Mouse (Mus musculus) cerebellum, postnatal 10 days (tissue): ENCODE measurements around the gene Brd3.
"Not testable (repeated sequence)": the region's sequence is repeated elsewhere in the genome, so short reads cannot be mapped to it uniquely, and the experiment has no call there.

ENCODE experiments used
- DNase-seq, 2 experiments: peaks; one replicate each; pipeline ENCODE4 v3.0.0; 2021; ENCODE audit warnings: mixed read lengths in 2 of 2

Brd3 gene

GRCm38 (mm10) chr2:27506658-27507057 is 804 bp downstream of the Brd3 start:
- not testable (repeated sequence) for DNase-seq

DNA sequence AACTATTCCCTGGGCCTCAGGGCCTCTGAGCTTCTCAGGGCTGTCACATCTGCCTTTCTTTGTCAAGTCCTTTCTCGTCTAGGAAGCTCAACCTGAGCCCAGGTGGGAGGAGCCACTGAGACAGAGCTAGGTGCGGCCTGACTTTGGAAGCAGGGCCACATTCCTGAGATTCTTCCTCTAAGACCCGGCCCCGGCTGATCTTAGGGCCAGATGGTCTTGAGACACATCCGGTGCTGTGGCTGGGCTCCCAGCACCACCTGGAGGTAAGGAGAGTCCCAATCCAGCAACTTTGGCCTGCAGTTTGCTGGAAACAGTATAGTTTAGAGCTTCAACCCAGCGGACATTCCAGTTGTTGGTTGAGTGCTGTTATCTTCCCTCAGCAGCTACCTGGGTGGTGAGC is 1.9 kb downstream of the Brd3 start:
- no peak for DNase-seq

DNA sequence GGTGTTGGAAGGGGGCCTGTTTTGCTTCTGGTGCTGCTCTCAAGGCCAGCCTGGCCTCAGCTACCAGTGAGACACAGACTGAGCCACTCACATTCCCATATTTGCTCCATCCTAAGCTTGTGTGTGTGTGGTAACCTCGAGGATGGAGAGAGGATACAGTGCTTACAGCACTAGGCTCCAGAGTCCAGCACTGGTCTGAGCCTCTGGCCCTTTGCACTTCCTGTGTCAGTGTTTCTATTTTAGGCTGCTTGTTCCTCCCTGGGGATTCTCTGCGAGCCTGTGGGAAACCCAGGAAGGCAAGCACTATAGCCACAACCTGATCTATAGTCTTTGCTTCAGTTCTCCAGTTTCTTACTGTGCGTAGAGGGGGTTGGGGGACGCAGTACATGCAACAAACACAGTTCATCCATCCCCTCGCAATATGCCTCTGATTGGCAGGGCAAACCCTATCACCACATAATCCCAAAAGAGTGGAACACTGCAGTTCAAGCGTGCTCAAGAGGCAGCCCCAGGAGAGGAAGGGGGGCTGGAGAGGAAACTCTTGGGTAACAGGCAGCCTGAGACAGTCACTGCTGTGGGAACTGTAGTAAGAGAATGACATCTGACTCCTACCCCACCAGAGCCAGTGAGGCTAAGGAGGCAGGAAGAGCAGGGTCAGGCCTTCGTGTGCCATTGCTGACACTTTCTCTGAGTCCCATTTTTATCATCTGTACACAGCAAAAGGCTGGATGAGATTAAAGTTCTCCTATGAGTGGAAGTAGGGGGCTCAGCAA is 3.2 kb downstream of the Brd3 start:
- no peak for DNase-seq

DNA sequence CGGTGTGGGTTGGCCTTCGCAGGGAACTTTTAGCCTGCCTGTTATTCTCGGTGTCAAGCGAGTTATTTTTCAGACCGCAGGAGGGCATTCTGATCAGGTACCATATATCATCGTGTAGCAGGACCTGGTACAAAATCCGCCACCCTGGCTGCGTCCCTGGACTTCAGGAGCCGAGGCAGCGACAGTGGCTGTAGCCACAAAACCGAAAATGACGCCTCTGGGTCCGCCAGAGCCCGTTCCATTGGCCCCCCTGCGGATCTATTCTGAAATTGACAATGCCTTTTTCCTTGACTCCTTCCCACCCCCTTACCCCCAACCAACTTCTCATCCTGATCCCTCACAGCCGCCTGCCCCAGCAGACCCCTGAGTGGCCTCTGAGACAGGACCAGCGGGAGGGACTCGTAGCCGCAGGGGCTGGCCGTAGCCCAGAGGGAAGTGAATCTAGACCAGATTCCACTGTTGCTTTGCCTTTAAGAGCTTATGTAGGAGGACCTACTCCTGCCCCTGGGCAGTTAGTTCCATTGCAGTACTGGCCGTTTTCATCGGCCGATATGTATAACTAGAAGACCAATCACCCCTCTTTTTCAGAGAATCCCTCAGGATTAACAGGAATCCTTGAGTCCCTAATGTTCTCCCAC is 11.0 kb downstream of the Brd3 start:
- no peak for DNase-seq

DNA sequence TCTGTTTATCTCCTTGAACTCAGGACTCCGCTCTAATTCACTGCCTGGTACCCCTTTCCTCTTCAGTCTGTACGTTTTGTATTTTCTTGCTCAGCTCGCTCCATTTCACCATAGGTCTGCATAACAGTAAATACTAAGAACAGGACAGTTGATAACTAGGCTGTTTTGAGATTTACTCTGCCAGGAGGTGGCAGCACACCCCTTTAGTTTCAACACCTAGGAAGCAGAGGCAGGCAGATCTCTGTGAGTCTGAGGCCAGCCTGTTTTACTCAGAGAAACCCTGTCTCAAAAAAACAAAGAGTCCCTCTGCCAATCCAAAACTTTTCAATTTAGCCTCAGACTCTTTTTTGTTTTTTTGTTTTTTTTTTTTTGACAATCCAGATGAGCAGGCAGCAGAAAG is 13.5 kb downstream of the Brd3 start:
- DNase-seq = no peak

GRCm38 (mm10) chr2:27490939-27491338 is 16.5 kb downstream of the Brd3 start:
- no peak for DNase-seq

DNA sequence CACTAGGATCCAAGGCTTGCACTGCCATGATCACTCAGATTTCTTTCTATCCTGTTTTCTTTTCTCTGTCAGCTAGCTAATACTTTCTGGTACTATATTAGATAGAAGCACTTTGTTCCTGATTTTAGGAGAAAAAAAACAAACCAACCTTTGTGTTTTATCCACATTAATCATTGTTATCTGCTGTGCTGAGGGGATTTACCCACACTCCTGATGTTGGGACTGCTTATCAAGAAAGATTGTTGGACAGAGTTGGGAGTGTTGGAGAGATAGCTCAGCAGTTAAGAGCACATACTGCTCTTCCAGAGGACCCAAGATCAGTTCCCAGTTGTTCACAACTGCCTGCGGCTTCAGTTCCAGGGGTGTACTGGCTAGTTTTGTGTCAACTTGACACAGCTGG is 19.1 kb downstream of the Brd3 start:
- DNase-seq = no peak

GRCm38 (mm10) chr2:27487336-27488049 is 20.0 kb downstream of the Brd3 start:
- no peak for DNase-seq

- DNase-seq = no peak
Measured at GRCm38 (mm10) chr2:27486725-27487124, 20.7 kb downstream of the Brd3 start.

- no peak for DNase-seq
Measured at GRCm38 (mm10) chr2:27482265-27482861, 25.1 kb downstream of the Brd3 start.

DNA sequence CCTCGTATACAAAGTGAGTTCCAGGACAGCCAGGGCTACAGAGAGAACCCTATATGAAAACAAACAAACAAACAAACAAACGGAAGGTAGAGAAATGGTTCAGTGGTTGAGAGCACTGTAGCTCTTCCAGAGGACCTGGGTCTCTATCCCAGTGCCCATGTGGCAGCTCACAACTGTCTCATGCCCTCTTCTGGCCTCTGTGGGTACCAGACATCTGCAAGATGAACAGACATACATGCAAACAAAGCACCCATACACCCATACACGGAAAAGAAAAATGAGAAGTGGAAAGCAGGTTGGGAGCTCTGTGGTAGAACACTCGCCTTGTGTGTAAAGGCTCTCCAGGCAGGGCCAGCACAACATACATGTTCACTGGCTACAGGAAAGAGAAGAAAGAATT is 27.1 kb downstream of the Brd3 start:
- DNase-seq = no peak

GRCm38 (mm10) chr2:27479821-27480220 is 27.6 kb downstream of the Brd3 start:
- DNase-seq = no peak

DNA sequence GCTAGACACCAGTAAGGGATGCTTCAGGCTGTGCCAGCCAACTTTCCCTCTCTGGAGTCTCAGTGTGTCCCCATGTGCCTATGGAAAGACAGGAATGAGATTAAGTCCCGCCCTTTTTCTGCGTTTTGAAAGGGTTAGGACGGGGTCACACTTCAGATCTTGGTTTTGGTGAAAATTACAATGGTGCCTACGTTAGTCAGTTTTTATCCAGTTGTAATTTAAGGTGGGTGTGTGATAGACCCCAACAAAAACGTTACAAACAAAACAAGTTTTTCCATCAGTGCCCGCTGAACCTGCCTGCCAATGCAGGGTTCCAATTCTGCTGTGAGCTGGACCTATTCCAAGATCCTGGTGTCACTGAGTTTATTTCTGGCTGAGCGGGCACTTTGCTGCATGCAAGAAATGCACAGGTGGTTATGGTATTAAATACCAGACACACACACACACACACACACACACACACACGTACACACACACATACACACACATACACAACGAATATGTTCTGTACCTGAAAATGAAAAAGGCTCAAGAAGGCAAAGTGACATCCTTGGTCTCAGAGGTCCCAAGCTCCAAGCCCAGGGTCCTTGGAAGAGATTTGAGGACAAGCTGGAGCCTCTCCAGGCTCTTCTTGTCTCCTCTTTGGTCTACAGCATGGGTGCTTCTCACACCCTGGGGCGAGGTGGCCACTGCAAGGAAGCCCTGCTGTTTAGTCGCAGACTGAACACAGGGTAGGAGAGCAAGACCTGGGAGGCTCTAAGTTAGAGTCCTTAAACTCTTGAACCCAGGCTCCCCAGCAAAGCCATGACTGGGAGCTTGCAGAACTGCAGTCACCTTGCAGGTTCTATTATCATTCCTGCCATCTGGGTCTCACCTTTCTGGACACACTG is 30.9 kb downstream of the Brd3 start:
- DNase-seq = peak; percentile 89 to 90

DNA sequence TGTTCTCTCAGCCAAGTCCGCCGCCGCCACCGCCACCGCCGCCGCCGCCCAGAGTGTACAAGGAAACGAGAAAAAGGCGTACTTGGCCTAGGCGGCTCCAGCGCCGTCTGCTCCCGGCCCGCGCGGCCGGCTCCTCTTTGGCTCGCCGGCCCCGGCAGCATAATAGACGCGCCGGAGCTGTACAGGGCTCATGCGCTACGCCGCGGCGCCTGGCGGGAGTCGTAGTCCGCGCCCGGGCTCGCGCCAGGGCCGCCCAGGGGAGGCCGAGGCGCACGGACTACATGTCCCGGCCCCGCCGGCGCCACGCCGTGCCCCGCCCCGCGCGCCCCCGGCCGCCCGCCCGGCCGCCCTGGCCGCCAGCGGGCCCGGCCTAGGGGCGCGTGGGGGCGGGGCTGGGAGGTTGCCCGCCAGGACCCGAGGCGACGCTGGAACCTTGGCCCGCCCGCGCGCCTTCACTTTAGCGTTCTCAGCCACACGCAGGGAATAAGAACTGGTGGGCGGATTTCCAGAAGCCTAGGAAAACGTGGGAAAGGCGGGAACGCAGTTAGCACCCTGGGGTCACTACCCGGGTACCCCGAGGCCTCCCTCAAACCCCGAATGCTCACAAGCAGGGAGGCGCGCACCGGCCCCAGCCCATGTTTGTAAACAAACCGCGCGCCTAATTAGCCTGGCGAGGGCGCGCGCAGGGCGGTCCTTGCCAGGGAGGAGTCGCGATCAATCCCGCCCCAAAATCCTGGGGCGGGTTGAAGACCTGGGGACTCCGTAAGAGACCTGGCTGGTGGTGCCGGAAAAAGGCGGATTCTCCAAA is 31.8 kb downstream of the Brd3 start:
- DNase-seq = peak; percentile 94 to 97

DNA sequence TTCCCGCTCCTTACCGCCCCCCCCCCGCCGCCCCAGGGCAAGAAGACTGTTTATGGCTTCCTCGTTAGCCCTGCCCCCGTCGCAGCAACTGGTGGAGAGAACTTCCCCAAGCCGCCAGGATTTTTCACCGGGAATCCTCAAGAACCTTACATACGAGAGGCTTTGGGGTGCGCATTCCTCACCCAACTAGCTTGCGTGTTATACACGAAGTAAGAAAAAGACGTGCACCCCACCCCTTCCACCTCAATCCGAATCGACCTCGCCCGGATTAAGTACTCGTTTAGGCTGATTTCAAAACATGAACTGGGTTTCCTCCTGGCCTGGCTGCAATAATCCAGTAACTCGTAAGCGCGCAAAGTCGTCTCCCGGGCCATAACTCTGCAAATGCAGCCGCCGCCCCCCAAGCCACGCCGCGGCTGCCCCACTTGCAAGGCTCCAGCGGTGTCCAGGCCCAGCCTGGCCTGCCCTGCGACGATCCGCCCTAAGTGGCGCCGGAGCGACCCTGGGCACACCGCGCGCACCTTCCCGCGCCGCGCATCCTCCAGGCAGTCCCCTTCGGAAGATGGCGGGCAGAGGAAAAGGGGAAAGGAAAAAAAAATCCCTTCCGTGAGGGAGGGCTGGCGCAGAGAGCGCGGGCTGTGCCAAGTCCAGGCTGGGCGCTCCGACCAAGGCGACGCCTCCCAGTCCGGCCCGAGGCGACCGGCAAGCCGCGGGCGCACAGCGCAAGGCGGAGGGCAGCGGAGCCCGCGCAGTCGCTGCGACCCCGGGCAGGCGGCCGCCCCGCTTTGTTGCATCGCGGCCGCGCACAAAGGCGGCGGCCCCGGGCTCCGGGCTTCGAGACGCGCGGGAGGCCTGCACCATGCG is 32.6 kb downstream of the Brd3 start:
- DNase-seq = peak; percentile 74 to 77

DNA sequence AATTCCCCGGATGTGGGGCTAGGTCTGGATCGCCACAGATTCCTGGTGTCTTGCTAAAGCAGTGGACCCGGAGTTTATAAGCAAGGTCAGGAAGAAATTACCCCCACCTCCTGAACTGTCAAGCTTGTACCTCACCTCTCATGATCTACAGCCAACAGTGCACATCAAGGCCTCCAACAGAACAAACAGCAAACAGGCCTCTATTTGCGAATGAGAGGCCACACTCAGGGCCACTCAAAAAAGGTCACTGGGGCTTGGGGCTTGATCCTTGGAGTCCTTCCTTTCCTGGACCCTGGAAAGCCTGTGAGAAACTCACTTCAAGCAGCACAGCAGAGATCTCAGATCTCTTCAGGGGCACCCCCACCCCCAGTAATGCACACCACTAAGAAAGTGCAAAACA is 33.6 kb downstream of the Brd3 start:
- no peak for DNase-seq

DNA sequence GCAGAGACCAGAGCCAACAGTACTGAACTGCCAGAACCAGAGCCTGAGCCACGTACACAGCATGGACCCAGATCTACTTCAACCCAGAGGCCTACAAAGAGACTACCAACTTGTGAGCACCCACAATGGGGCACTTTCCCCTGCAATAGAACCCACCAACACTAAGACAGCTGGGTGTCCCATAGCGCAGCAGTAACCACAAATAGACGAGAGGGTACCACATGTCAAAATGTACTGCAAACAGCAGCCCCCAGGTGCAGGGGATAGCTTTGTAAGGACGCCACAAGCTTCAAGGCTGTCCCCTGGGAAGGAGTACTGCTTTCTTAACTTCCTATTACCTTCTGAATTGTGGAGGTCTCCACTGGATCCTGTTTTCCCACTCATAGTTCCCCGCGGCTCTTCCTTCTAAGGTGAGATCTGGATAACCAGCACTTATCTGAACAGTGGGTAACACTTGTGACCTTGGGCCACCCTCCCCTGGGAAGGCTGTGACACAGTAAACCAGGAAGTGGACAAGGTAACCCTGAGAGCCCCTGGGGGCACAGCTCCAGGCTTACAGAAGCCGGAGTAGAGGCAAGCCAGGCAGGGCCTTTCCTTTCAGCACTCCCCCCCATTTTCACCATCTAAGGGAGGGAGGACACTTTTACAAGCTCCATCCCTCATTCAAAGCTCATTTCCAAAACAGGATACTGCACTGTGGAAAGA is 34.2 kb downstream of the Brd3 start:
- no peak for DNase-seq

DNA sequence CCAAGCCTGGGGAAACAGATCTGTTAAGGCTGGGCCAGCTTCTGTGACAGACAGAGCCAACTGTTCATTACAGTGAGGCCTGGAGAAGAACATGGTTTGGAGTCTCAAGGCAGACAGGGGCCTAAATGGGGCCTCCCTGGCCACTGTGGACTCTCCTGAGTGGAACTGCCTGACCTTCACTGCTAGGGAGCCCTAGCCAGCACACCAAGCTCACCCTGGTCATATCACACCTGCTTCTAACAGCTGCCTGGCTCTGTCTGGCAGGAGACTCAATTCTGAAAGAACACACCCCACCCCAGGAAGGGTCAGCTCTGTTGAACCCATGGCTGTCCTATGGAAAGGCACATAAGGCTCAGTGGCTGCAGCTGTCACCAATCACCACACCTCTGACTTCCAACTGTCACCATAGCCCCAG is 36.3 kb downstream of the Brd3 start:
- no peak for DNase-seq

DNA sequence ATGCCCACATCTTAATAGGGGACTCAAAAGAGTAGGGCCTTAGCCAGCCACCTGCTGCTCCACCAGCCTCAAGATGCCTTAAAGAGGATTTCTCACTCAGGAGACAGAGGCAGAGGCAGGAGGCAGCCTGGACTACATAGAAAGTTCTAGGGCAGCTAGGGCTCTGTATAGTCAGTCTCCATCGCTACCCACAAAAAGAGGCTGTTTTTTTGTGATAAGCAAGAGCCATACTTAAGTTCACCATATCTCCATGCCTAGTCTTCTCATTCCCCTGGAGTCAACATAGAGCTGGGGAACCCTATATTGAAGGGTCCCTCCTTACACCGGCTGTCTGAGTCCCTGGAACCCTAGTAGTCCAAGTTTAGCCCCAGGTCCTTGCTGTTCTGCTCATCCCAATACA is 36.9 kb downstream of the Brd3 start:
- no peak for DNase-seq

DNA sequence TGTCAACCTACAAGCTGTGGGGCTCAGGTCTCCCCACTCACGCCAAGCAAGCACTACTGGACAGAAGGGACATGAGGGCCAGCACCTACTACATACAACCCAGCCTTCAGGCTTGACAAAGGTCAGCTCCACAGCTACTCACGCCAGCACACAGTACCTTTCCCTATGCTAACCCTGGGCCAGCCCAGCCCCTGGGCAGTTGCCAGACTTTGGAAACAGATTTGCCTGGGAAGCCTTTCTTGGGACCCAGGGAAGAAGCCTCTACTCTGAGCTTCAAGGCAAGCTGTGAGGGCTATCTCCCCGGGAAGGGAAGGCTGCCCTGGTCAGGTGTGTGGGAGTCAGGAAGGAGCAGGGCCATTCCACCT is 37.5 kb downstream of the Brd3 start:
- DNase-seq = no peak
